Comparison of ENCODE assay signal across 9 mouse cellular contexts in genomic region chr7:34929614-34930262, GRCm38 (mm10). TPM values are rescaled to one million over a fixed set of nuclear protein-coding genes. Genes with fewer than 3 reads are reported as not detected.
DNase-seq lines count a peak whose midpoint lies in the region; ATAC-seq and TF ChIP-seq lines count a peak whose summit lies in the region.
"Had no signal": no experiment of that assay in that cellular context is flagged by ENCODE, and none has a peak within 500 bp of the region (broad histone marks: within the 10 kb centered on the region; RNA-seq: fewer than 3 reads in every experiment).

No protein-coding gene starts in this region.

- ATAC-seq in heart, embryonic 11.5 days (replicated peaks; ENCODE audit: insufficient number of reproducible peaks, low FRiP score, low TSS enrichment), result no peak
- no peak; the same call in 1 of the 2 replicates for ATAC-seq in limb, embryonic 15.5 days (ENCODE audit: insufficient number of reproducible peaks, low FRiP score, low TSS enrichment, low read depth)

- H3K36me3 ChIP-seq in heart, embryonic 11.5 days (ENCODE audit: control insufficient read depth, insufficient read depth, low read length), result peaks cover 3% of the 10 kb centered on the region; the same call in 1 of the 2 replicates
- peaks cover 33% of the 10 kb centered on the region for H3K36me3 ChIP-seq in limb, embryonic 15.5 days

- no peak overlapping the region for H3K4me2 ChIP-seq in heart, embryonic 11.5 days
- no peak overlapping the region for H3K4me2 ChIP-seq in limb, embryonic 15.5 days
- H3K4me2 ChIP-seq: liver, embryonic 15.5 days had no signal

- peaks cover 9% of the 10 kb centered on the region for H3K4me1 ChIP-seq in heart, embryonic 11.5 days (ENCODE audit: control insufficient read depth, insufficient read depth, low read length)
- peaks cover 14% of the 10 kb centered on the region for H3K4me1 ChIP-seq in limb, embryonic 15.5 days
- 0 out of 2 replicates have a peak, but pooled peaks cover 4% of the 10 kb centered on the region for H3K4me1 ChIP-seq in cerebellum, adult 2 months (ENCODE audit: control insufficient read depth, insufficient read depth, low read length)

- no peak overlapping the region for H3K4me3 ChIP-seq in heart, embryonic 11.5 days (ENCODE audit: low read depth, low read length)
- no peak overlapping the region for H3K4me3 ChIP-seq in limb, embryonic 15.5 days
- no peak overlapping the region for H3K4me3 ChIP-seq in cerebellum, adult 2 months (replicated peaks; ENCODE audit: insufficient read depth, low read depth, low read length)
- H3K4me3 ChIP-seq: liver, embryonic 15.5 days had no signal

- 0 out of 2 replicates have a peak overlapping the region, but pooled peaks have one; percentile 2 for H3K9ac ChIP-seq in heart, embryonic 11.5 days (ENCODE audit: low read depth, low read length)
- no peak overlapping the region for H3K9ac ChIP-seq in limb, embryonic 15.5 days
- H3K9ac ChIP-seq: liver, embryonic 15.5 days had no signal

- 64% methylated on average over 8 of the region's 8 CpGs for WGBS in heart, embryonic 11.5 days (ENCODE audit: insufficient replicate concordance)
- WGBS in limb, embryonic 15.5 days, result 49% methylated on average over 8 of the region's 8 CpGs
- 53% methylated on average over 8 of the region's 8 CpGs for WGBS in cerebellum, adult 2 months

- TF ChIP-seq CTCF in cerebellum, adult 2 months (IDR thresholded peaks at IDR 0.05; ENCODE audit: borderline replicate concordance, insufficient read depth, low read depth, low read length), result no peak

- peak; percentile 31 for DNase-seq in adrenal gland, postnatal 10 days
- no peak for DNase-seq in adrenal gland, adult 8-10 months
- peak; percentile 26 to 45 for DNase-seq in adrenal gland, postnatal 36 days
- DNase-seq in urinary bladder, postnatal 14 days (ENCODE audit: low spot score), result no peak
- no peak for DNase-seq in urinary bladder, postnatal 10 days (ENCODE audit: low spot score)
- DNase-seq in cerebellum, adult 2 months, result no peak

- H3K9me3 ChIP-seq in heart, embryonic 11.5 days (replicated peaks; ENCODE audit: control insufficient read depth, low read length), result no peaks in the 10 kb centered on the region
- no peaks in the 10 kb centered on the region for H3K9me3 ChIP-seq in limb, embryonic 15.5 days
- H3K9me3 ChIP-seq: liver, embryonic 15.5 days had no signal

- H3K27ac ChIP-seq in heart, embryonic 11.5 days (ENCODE audit: low read depth, low read length), result peak overlapping the region; percentile 55
- H3K27ac ChIP-seq in limb, embryonic 15.5 days, result peak overlapping the region; percentile 3; the same call in 1 of the 2 replicates
- no peak overlapping the region for H3K27ac ChIP-seq in cerebellum, adult 2 months (ENCODE audit: insufficient read depth, low read length)
- H3K27ac ChIP-seq: liver, embryonic 15.5 days had no signal

- TF ChIP-seq POLR2A in cerebellum, adult 2 months (IDR thresholded peaks at IDR 0.05; ENCODE audit: borderline replicate concordance, insufficient read depth, low read length), result no peak

- H3K27me3 ChIP-seq in heart, embryonic 11.5 days (ENCODE audit: control insufficient read depth, insufficient read depth, low read length), result no peaks in the 10 kb centered on the region
- no peaks in the 10 kb centered on the region for H3K27me3 ChIP-seq in limb, embryonic 15.5 days
- no peaks in the 10 kb centered on the region for H3K27me3 ChIP-seq in cerebellum, adult 2 months (ENCODE audit: control insufficient read depth, insufficient read depth, low read length)
- H3K27me3 ChIP-seq: liver, embryonic 15.5 days had no signal

RNA-seq across cellular contexts. Expression of gene Pepd, which starts 17.6 kb away (rescaled TPM):
- total RNA-seq in adrenal gland, postnatal 10 days (2021), result 10 to 100 TPM; 56.6 to 58.9 TPM
- total RNA-seq in adrenal gland, adult 8-10 months (2022), result 100 to 1,000 TPM in 2 of 4 experiments, 10 to 100 TPM in 2; 76.5 to 139 (median 99.3) TPM
- 100 to 1,000 TPM in 1 of 2 experiments, 10 to 100 TPM in 1; 85.8 to 112 TPM for total RNA-seq in adrenal gland, postnatal 36 days (2021)
- polyA plus RNA-seq in heart, embryonic 11.5 days (2014; fragmentation: Nextera tagmentation; extraction: Ambion mirVana), result 53.9 and 54.0 TPM in 2 replicates
- 77.8 and 83.7 TPM in 2 replicates for polyA plus RNA-seq in limb, embryonic 15.5 days (2015; fragmentation: Nextera tagmentation; extraction: Ambion mirVana)
- polyA plus RNA-seq in cerebellum, adult 2 months (2012; rRNA removed), result 55.1 and 58.7 TPM in 2 replicates

Comparison
In these comparisons a context has a peak if more than half of its experiments do, and no peak if none do; other contexts are left out.
1. DNase-seq: peak in adrenal gland, postnatal 10 days (single experiment) and adrenal gland, postnatal 36 days (2 of 2); none in adrenal gland, adult 8-10 months (single experiment), urinary bladder, postnatal 14 days (single experiment), urinary bladder, postnatal 10 days (single experiment) and cerebellum, adult 2 months (0 of 2).